Mouse (Mus musculus): ENCODE measurements around the gene Cnga1. TPM values are rescaled to one million over a fixed set of nuclear protein-coding genes. Genes with fewer than 3 reads are reported as not detected.

Cnga1 gene
- not detected in 2 replicates for polyA plus RNA-seq (2015; fragmentation: Nextera tagmentation; extraction: Ambion mirVana)

DNA sequence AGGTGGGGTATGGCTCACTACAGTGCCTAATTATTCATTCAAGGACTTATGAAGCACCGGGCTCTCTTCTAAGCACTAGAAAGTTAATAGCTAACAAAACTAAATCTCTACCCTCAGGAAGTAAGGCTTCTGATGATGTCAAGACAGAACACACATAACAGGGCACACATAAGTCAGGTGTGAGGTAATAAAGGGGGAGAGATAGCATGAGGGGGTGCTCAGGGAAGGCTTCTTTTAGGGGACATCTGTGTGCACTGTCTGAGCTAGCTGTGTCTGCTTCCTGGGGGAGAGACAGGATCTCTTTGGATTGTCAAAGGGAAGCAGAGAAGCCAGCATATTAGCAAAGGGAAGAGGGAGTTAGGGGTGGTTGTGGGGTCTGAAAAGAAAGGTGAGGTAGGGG is at the start of gene Cnga1:
Cnga1 (minus strand) TSS at position 101 of the 400 bp plus-strand sequence.
- H3K27ac ChIP-seq (ENCODE audit: low read length) = no peak within 1 kb of the TSS
- no peak for ATAC-seq (ENCODE audit: low read depth)
- peaks cover 2% of the 10 kb centered on the region; the same call in 1 of the 2 replicates for H3K4me1 ChIP-seq (ENCODE audit: control insufficient read depth, low read depth, low read length)
- no peak within 1 kb of the TSS for H3K9ac ChIP-seq (ENCODE audit: low read depth, low read length)
- no peak within 1 kb of the TSS for H3K4me3 ChIP-seq (ENCODE audit: low read depth, low read length)
- no peak within 1 kb of the TSS for H3K4me2 ChIP-seq (ENCODE audit: low read depth, low read length)
- no peaks in the 10 kb centered on the region for H3K27me3 ChIP-seq (ENCODE audit: control insufficient read depth, insufficient read depth, low read depth, low read length)
- 62% methylated on average over 1 of the region's 1 CpGs for WGBS (ENCODE audit: insufficient replicate concordance)
- H3K36me3 ChIP-seq (ENCODE audit: control insufficient read depth, insufficient read depth) = no peaks in the 10 kb centered on the region
- no peaks in the 10 kb centered on the region for H3K9me3 ChIP-seq (replicated peaks; ENCODE audit: control insufficient read depth, low read length)

DNA sequence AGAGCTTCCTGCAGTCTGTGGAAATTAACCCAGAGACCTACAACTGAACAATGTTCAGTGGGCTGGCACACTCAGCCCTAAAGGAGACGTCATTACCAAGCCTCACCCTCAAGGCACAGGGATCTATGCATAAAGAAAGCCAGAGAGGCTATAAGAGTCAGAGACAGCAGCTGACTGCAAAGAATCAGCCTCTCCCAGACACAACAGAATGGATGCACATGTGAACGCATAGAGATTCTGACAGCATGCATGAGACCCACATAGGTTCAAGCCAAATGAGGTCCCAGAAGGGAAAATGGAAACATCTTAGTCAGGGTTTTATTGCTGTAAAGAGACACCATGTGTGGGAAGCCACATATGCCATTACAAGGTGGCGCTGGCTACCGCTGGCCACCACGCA is 46.4 kb upstream of the Cnga1 start:
- WGBS (ENCODE audit: insufficient replicate concordance) = 75% methylated on average over 5 of the region's 5 CpGs
- Histone ChIP-seq H3K9me3 (replicated peaks; ENCODE audit: control insufficient read depth, low read length) (no peaks in the 10 kb centered on the region), H3K4me1 (ENCODE audit: control insufficient read depth, low read depth, low read length) (no peaks in the 10 kb centered on the region), H3K4me2 (ENCODE audit: low read depth, low read length) (no peak overlapping the region), H3K27me3 (ENCODE audit: control insufficient read depth, insufficient read depth, low read depth, low read length) (no peaks in the 10 kb centered on the region), H3K9ac (ENCODE audit: low read depth, low read length) (no peak overlapping the region), H3K36me3 (ENCODE audit: control insufficient read depth, insufficient read depth) (no peaks in the 10 kb centered on the region), H3K27ac (ENCODE audit: low read length) (no peak overlapping the region), H3K4me3 (ENCODE audit: low read depth, low read length) (no peak overlapping the region)
- ATAC-seq (ENCODE audit: low read depth) = no peak

GRCm38 (mm10) chr5:72689556-72689955 is 45.5 kb upstream of the Cnga1 start:
- no peaks in the 10 kb centered on the region for H3K27me3 ChIP-seq (ENCODE audit: control insufficient read depth, insufficient read depth, low read depth, low read length)
- H3K4me2 ChIP-seq (ENCODE audit: low read depth, low read length) = no peak overlapping the region
- no peak overlapping the region for H3K27ac ChIP-seq (ENCODE audit: low read length)
- H3K4me3 ChIP-seq (ENCODE audit: low read depth, low read length) = no peak overlapping the region
- H3K4me1 ChIP-seq (ENCODE audit: control insufficient read depth, low read depth, low read length) = no peaks in the 10 kb centered on the region
- no peaks in the 10 kb centered on the region for H3K9me3 ChIP-seq (replicated peaks; ENCODE audit: control insufficient read depth, low read length)
- no peak for ATAC-seq (ENCODE audit: low read depth)
- no peaks in the 10 kb centered on the region for H3K36me3 ChIP-seq (ENCODE audit: control insufficient read depth, insufficient read depth)
- WGBS (ENCODE audit: insufficient replicate concordance) = 70% methylated on average over 7 of the region's 7 CpGs
- H3K9ac ChIP-seq (ENCODE audit: low read depth, low read length) = no peak overlapping the region

- Histone ChIP-seq H3K9ac (ENCODE audit: low read depth, low read length) (no peak overlapping the region), H3K4me3 (ENCODE audit: low read depth, low read length) (no peak overlapping the region), H3K9me3 (replicated peaks; ENCODE audit: control insufficient read depth, low read length) (no peaks in the 10 kb centered on the region), H3K36me3 (ENCODE audit: control insufficient read depth, insufficient read depth) (no peaks in the 10 kb centered on the region), H3K4me2 (ENCODE audit: low read depth, low read length) (no peak overlapping the region), H3K27me3 (ENCODE audit: control insufficient read depth, insufficient read depth, low read depth, low read length) (no peaks in the 10 kb centered on the region), H3K27ac (ENCODE audit: low read length) (no peak overlapping the region), H3K4me1 (ENCODE audit: control insufficient read depth, low read depth, low read length) (no peaks in the 10 kb centered on the region)
- no peak for ATAC-seq (ENCODE audit: low read depth)
- 58% methylated on average over 6 of the region's 6 CpGs for WGBS (ENCODE audit: insufficient replicate concordance)
Measured at GRCm38 (mm10) chr5:72681451-72681850, 37.4 kb upstream of the Cnga1 start.

- Histone ChIP-seq H3K4me1 (ENCODE audit: control insufficient read depth, low read depth, low read length) (no peaks in the 10 kb centered on the region), H3K9me3 (replicated peaks; ENCODE audit: control insufficient read depth, low read length) (no peaks in the 10 kb centered on the region), H3K4me3 (ENCODE audit: low read depth, low read length) (no peak overlapping the region), H3K27me3 (ENCODE audit: control insufficient read depth, insufficient read depth, low read depth, low read length) (no peaks in the 10 kb centered on the region), H3K27ac (ENCODE audit: low read length) (no peak overlapping the region), H3K9ac (ENCODE audit: low read depth, low read length) (no peak overlapping the region), H3K4me2 (ENCODE audit: low read depth, low read length) (no peak overlapping the region), H3K36me3 (ENCODE audit: control insufficient read depth, insufficient read depth) (no peaks in the 10 kb centered on the region)
- ATAC-seq (ENCODE audit: low read depth) = no peak
- 69% methylated on average over 9 of the region's 9 CpGs for WGBS (ENCODE audit: insufficient replicate concordance)
Measured at GRCm38 (mm10) chr5:72674994-72675542, 31.0 kb upstream of the Cnga1 start.

DNA sequence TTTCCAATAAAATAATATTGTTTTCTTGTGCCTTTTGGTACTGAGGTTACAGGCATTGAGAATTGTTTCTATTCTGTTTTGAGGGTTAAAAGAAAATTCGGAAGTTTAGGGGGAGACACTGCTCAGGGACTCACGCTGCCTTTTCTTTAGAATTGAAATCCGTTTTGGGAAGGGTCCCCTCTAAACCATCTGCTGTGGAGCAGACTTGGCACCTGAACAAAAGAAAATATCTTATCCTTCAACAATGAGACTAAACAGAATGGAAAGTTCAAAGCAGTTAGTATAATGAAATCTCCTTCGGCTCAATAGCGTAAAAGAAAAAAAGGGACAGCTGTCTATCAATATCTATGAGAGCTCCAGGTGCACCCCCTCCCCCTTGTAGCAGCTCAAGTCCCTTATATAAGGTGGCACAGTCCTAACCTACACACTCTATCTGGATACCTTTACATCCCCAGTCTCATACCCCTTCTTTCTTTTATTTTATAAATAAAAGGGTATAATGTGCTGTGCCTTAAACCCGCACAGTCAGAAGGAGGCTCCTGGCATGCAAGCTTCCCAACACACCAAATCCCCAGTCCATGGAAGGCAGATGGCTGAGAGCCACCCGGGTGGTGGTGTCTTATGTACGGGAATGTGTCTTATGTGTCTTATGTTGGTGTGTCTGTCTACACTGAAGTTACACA is 27.1 kb upstream of the Cnga1 start:
- no peak for ATAC-seq (ENCODE audit: low read depth)
- WGBS (ENCODE audit: insufficient replicate concordance) = 64% methylated on average over 8 of the region's 8 CpGs

DNA sequence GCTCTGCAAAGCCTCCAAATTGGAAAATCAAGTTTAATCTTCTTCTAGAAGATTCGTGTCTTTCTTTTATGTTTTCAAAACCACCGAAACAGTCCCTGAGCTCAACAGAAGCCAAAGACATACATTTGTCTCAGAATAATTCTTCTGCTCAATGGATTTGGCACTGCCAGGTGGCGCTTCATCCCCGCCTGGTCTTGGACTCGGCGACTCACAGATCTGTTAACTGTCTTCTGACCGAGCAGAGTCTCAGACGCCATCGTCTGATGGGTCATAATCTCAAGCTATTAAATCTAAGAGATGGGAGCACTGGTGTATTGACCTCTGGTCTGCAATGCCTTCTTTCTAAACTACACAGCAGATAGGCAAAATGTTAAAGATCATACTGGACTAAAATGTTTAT is 24.3 kb upstream of the Cnga1 start:
- Histone ChIP-seq H3K4me2 (ENCODE audit: low read depth, low read length) (no peak overlapping the region), H3K4me3 (ENCODE audit: low read depth, low read length) (no peak overlapping the region), H3K27me3 (ENCODE audit: control insufficient read depth, insufficient read depth, low read depth, low read length) (no peaks in the 10 kb centered on the region), H3K27ac (ENCODE audit: low read length) (no peak overlapping the region), H3K9ac (ENCODE audit: low read depth, low read length) (no peak overlapping the region), H3K4me1 (ENCODE audit: control insufficient read depth, low read depth, low read length) (no peaks in the 10 kb centered on the region), H3K9me3 (replicated peaks; ENCODE audit: control insufficient read depth, low read length) (no peaks in the 10 kb centered on the region), H3K36me3 (ENCODE audit: control insufficient read depth, insufficient read depth) (no peaks in the 10 kb centered on the region)
- no peak for ATAC-seq (ENCODE audit: low read depth)
- WGBS (ENCODE audit: insufficient replicate concordance) = 68% methylated on average over 9 of the region's 9 CpGs

More for the DNA sequence above, 27.1 kb upstream of the Cnga1 start:
- no peaks in the 10 kb centered on the region for H3K9me3 ChIP-seq (replicated peaks; ENCODE audit: control insufficient read depth, low read length)
- H3K27ac ChIP-seq (ENCODE audit: low read length) = no peak overlapping the region
- no peak overlapping the region for H3K4me2 ChIP-seq (ENCODE audit: low read depth, low read length)
- H3K4me1 ChIP-seq (ENCODE audit: control insufficient read depth, low read depth, low read length) = no peaks in the 10 kb centered on the region
- H3K4me3 ChIP-seq (ENCODE audit: low read depth, low read length) = no peak overlapping the region
- H3K36me3 ChIP-seq (ENCODE audit: control insufficient read depth, insufficient read depth) = no peaks in the 10 kb centered on the region
- no peak overlapping the region for H3K9ac ChIP-seq (ENCODE audit: low read depth, low read length)
- H3K27me3 ChIP-seq (ENCODE audit: control insufficient read depth, insufficient read depth, low read depth, low read length) = no peaks in the 10 kb centered on the region

DNA sequence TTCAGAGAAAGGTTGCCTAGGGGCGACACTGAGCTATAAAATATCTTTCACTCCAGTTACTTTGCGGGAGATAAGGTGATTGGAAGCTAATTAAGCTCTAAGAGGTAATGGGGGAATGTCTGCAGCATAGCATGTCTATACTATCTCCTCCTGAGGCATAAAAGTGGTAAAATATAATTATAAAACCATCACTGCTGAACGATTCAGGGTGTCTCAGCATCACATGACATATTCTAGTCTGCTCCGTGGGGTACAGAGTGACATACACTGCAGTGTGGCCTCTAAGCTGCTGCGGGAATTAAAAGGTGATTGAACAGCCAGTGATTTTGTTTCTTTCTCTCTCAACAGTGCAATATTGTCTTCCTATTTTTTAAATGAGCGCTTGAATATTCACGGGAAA is 22.4 kb upstream of the Cnga1 start:
- no peaks in the 10 kb centered on the region for H3K9me3 ChIP-seq (replicated peaks; ENCODE audit: control insufficient read depth, low read length)

DNA sequence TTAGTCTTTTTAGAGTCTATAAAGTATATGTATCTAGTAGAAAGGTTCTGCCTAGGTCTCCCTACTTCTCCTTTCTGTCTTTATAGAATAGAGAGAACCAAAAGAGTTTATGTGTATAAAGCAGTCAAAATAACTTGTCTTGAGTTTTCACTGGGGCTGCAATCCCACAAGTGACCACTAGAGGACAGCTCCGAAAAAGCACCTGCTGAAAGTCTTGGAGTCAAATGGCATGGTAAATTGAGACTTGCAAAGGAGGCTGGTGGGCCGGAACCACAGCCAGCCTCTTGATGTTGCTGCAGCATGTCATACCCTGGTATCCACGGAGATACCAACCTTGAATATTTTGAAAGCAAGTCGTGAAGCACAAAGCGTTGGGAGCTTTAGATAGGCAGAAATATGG is 21.2 kb upstream of the Cnga1 start:
- Histone ChIP-seq H3K9ac (ENCODE audit: low read depth, low read length) (no peak overlapping the region), H3K27ac (ENCODE audit: low read length) (no peak overlapping the region), H3K9me3 (replicated peaks; ENCODE audit: control insufficient read depth, low read length) (no peaks in the 10 kb centered on the region), H3K4me1 (ENCODE audit: control insufficient read depth, low read depth, low read length) (peaks cover 5% of the 10 kb centered on the region), H3K27me3 (ENCODE audit: control insufficient read depth, insufficient read depth, low read depth, low read length) (no peaks in the 10 kb centered on the region), H3K4me2 (ENCODE audit: low read depth, low read length) (no peak overlapping the region), H3K4me3 (ENCODE audit: low read depth, low read length) (no peak overlapping the region), H3K36me3 (ENCODE audit: control insufficient read depth, insufficient read depth) (no peaks in the 10 kb centered on the region; the same call in 1 of the 2 replicates)
- ATAC-seq (ENCODE audit: low read depth) = no peak
- 24% methylated on average over 5 of the region's 5 CpGs for WGBS (ENCODE audit: insufficient replicate concordance)

More for the DNA sequence above, 22.4 kb upstream of the Cnga1 start:
- Histone ChIP-seq H3K27me3 (ENCODE audit: control insufficient read depth, insufficient read depth, low read depth, low read length) (no peaks in the 10 kb centered on the region), H3K4me1 (ENCODE audit: control insufficient read depth, low read depth, low read length) (no peaks in the 10 kb centered on the region; the same call in 1 of the 2 replicates), H3K4me3 (ENCODE audit: low read depth, low read length) (no peak overlapping the region), H3K27ac (ENCODE audit: low read length) (no peak overlapping the region), H3K4me2 (ENCODE audit: low read depth, low read length) (no peak overlapping the region), H3K9ac (ENCODE audit: low read depth, low read length) (no peak overlapping the region), H3K36me3 (ENCODE audit: control insufficient read depth, insufficient read depth) (no peaks in the 10 kb centered on the region)
- 56% methylated on average over 7 of the region's 7 CpGs for WGBS (ENCODE audit: insufficient replicate concordance)
- no peak for ATAC-seq (ENCODE audit: low read depth)

All from liver, embryonic 16.5 days (tissue).